Mouse (Mus musculus) central nervous system, embryonic 11.5 days (tissue): ENCODE measurements around the gene Cfap221. TPM values are rescaled to one million over a fixed set of nuclear protein-coding genes. Genes with fewer than 3 reads are reported as not detected.

Experiments used
- polyA plus RNA-seq: library from polyadenylated mRNA; depleted of rRNA; stranded (reverse); fragments of >200 nt; gene quantifications from 2 replicates; pipeline ENCODE4 v1.2.3, GENCODE M21; 2012; rRNA removed

Gene Cfap221
- polyA plus RNA-seq: 0.11 and 0.26 TPM in 2 replicates

DNA sequence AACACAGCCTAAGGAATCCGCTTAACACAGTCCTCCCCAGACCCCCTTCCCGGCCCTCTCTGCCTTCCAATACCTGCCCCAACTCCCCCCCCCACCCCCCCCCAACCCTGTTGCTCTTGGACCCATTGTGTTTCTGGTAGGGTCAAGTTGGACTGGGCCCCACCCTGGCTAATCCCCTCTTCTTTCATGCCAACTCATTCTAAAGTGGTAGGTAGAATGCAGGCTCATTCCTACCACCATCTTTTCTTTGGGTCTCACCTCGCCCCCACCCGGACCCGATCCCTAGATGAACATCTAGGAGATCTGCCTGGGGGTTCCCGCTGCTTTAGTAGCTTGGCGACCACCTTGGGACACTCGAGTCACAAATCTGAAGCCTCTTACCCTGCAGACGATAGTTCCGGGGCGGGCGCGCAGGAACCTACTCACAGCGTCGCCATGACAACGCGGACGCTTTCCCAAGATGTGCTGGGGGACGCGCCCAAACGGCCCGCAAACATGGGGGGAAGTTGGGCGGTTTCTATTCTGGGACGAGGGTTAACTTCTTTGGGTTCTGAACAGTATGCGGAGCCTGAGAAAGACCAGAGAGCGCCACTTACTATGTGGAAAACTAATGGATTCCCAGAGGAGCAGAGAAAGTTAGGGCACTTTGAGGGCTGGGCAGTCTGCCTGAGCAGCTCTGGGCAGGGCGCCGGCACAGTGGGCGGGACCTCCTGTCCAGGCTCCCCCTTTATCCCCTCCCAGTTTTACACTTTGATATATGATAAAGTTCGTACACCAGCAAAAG lies at the start of gene Cfap221:
Cfap221 (minus strand) TSS at position 437 of the 784 bp plus-strand sequence.

DNA sequence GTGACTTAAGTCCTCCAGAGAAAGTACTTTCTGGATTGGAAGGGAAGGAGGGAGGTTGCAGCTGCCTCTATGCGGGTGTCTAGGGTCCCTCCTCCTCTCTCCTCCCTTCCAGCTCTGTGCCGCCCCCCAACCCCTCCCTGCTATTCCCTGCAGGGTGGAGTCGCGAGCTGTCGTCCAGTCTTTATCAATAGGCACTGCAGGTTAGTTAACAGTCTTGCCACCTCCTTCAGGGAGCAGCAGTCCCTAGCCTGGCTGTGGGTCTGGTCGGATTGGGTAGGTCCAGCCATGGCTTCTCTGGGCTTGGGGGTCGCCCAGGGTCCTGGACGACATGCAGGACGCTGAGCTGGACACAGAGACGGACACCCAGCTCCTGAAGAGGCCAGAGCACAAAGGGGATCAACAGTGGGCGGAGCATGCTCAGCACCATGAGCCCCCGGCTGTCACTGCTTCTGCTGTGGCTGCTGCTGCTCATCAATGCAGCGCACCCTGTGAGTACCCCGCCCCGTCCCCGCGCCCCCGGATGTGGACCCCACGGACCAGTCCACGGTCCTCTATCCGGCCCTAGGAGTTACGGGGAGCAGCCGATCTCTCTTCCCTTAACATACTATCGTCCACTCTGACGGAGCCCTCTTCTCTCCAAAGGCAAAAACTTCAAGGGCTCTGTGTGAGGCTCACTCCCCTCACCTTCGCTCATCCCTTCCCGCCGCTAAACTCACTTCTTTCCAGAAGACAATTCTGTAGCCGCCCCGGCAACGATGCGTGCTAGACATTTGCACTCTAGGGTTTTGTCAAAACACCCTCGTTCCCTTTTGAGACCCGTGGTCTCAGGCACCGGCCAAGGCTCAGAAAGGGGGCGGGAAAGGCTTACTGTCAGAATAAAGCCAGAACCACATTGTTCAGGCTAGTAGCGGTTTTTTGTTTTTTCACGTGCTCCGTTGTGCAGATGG lies 10.1 kb upstream of the Cfap221 start, which contains the start of gene Sctr:
Sctr (plus strand) TSS at position 51 of the 947 bp plus-strand sequence.

DNA sequence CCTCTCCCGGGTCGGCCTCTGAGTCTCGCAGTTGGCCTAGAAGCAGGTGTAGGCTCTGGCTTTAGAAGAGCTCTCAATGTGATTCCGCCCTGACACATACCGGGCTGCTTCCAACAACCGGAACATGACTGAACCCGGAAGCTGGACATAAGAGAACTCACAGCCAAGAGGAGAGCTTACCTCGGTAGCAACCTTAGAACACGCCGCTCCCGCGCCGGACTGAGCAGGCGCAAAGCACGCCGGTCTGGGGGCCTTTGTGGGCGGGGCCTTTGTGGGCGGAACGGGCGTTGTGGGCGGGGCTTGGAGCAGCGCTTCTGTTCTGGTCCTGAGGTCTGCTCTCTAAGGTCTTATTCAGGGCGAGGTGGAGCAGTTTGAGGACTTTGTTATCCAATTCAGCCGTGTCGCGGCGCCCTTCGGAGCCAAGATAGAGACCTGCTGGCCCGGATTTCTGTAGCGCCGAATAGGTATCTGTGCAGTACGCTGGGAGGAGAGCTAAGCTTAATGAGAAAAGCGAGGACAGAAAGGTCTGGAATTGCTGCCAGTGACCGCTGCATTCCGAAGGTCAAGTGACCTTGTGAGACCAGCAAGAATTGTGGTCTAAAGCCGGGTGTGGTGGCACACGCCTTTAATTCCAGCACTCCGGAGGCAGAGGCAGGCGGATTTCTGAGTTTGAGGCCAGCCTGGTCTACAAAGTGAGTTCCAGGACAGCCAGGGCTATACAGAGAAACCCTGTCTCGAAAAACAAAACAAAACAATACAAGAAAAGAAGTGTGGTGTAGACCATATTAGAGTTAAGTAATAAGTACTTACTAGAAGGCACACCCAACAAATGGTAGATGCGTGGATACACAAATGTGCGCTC lies 83.8 kb downstream of the Cfap221 start, which contains the start of gene Tmem177:
Tmem177 (minus strand) TSS at position 256 of the 862 bp plus-strand sequence.

Other genes starting within 250 kb of the Cfap221 start
- gene Ptpn4, start 159.6 kb downstream of the Cfap221 start, polyA plus RNA-seq: 4.2 and 9.1 TPM in 2 replicates
- 5.9 and 8.0 TPM in 2 replicates for gene Tmem177, start 84.0 kb downstream of the Cfap221 start, polyA plus RNA-seq
- 0.65 and 0.94 TPM in 2 replicates for gene Sctr, start 9.7 kb upstream of the Cfap221 start, polyA plus RNA-seq
- 3.2 and 5.6 TPM in 2 replicates for gene Tmem37, start 76.8 kb upstream of the Cfap221 start, polyA plus RNA-seq
- 466 and 468 TPM in 2 replicates for gene Dbi, start 123.8 kb upstream of the Cfap221 start, polyA plus RNA-seq
- 9.6 and 12.1 TPM in 2 replicates for gene 3110009E18Rik, start 124.0 kb upstream of the Cfap221 start, polyA plus RNA-seq